Mouse (Mus musculus): ENCODE data around the gene Stat6.

Stat6 gene

DNA sequence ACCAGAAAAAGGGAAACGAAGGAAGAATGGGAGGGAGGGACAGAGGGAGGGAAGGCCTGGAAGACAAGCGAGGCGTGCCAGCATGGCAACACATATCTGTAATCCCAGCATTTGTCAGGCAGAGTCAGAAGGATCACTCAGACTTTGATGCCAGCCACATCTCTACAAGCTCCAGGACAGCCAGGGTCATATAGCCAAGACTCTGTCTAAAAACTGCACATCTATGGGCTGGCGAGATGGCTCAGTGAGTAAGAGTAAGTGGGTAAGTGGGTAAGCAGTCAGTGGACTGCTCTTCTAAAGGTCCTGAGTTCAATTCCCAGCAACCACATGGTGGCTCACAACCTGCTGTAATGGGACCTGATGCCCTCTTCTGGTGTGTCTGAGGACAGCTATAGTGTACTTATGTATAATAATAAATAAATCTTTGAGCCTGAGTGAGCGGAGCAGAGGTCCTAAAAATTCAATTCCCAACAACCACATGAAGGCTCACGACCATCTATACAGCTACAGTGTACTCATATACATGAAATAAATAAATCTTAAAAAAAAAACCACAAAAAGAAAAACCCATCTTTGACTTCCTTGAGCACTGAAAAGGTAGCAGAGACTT lies 31.4 kb downstream of the Stat6 start:
- DNase-seq (ENCODE audit: low spot score in 2 of 2): no peak

DNA sequence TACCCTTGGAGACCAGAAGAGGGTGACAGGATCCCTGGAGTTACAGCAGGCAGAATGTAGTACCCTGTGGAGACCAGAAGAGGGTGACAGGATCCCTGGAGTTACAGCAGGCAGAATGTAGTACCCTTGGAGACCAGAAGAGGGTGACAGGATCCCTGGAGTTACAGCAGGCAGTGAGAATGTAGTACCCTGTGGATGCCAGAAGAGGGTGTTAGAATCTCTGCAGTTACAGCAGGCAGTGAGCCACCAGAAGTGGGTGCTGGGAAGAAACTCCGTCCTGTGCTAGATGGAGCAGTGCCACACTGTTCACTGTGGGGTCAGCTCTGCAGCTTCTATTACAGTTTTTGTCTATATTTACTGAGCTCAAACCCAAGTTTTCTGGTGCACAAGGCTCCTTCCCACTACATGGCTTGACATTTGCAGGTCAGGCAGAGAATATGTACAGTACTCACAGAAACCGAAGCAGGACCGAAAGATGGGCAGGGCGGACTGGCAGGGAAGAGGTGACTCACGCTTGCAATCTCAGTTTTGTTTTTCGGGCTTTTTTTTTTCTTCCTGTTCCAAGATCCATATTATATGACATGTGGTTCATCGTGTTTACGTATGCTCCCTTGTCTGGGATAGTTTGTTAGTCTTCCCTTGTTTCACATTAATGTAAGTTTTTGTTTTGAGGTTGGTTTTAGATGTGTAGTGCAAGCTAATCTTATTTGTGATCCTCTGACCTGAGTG lies 32.2 kb downstream of the Stat6 start:
- DNase-seq (ENCODE audit: low spot score in 2 of 2): peak; percentile 63 to 85

DNA sequence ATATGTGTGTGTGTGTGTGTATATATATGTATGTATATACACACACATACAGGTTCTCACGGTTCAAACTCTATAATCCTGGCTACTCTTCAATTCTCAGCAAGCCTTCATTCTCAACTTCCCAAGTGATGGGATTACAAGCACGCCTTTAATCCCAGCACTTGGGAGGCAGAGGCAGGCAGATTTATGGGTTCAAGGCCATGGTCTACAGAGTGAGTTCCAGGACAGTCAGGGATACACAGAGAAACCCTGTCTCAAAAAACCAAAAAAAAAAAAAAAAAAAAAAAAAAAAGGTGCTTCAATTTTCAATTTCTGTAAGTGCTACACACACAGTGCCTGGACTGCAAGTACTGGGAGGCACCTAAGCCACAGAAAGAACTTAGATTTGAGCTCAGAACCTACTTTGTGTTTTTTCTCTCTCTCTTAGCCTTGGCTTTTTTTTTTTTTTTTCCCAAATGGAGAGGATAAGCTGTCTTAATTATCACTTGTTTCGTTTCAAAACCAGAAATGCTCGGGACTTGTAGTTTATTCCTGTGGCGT lies 33.1 kb downstream of the Stat6 start:
- no peak for DNase-seq (ENCODE audit: low spot score in 2 of 2)

DNA sequence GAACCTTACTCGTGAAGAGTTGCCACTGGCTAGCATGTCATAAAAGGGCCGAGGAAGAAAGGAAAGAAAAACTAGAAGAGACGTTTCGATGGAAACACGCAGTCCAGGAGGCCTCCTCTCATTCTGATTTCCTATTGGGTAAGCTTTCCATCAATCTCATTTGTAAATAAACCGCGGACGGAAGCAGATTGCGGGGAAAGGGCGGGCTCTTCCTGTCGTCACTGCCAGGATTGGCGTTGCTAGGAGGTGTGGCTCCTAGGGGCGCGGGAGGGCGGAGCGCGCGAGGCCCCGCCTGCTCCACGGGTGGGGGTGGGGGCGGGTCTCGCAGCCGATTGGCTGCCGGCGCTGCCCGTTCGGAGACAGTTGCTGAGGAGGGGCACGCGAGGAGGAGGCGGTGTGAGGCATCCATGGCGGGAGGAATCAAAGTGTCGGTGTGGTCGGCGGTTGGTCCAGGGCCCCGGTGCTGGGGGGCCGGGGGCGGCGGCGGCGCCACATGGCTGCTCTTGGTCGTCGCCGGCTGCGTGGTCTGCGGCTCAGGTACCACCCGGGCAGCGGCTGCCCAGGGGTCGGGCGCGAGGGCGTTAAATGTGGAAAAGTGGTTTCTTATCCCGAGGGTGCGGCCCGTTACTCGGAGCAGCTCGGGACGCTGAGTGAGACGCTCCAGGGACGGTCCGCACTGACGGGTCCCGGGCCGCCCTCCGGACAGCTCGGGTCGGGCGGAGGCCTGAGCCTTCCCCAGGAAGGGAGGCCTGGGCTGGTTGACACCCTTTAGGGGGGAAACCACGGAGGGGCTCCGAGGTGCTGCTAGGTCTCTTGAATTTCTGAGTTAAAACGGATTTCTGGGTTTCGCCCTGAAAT lies 34.1 kb downstream of the Stat6 start:
- peak; percentile 74 to 90 for DNase-seq (ENCODE audit: low spot score in 2 of 2)

DNA sequence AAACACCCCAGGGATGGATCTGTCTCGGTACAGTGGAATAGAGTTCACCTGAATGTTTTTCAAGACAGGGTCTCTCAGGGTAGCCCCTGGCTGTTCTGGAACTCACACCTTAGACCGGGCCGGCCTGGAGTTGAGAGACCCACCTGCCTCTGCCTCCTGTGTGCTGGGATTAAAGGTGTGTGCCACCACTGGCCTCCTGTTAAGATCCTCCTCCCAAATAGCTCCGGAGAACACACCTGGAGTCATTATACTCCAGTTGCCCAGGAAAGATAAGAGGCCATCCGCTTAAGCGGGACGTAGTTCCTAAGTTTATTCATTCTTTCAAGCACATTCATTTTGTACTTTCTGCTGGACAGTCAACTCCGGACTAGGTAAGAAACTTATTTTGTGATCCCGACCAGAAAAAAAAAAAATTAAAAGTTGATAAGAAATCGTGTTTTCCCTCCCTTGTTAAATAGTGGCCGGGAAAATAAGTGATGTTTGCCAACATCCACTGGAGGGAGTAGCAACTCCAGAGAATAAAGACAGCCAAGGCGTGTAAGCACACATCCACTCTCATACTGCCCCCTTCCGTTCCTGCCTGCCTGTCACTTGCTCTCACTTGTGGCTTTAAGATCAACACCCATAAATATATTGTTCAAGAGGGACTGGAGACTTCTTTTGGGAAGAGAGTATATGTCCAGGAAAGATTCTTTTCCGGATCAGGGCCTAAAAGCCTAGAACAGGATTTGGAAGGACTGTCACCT lies 35.0 kb downstream of the Stat6 start:
- DNase-seq (ENCODE audit: low spot score in 2 of 2): peak in 1 of 2 experiments; percentile 48

DNA sequence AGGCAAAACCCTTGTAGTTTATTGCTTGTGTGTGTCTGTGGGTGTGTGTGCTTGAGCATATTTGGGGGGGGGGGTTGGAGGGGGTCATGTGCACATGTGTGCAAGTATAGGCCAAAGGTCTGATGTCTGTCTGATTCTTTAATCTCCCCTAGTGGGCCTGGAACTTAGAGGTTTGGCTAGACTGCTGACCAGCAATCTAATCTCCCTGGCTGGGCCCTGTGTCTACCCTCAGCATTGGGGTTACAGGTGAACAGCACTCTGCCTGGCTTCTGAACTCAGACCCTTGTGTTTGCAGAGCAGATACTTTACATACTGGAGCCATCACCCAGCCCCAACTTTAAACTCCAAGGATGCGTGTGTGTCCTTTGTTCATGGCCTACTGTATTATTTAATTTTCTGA lies 36.4 kb downstream of the Stat6 start:
- no peak for DNase-seq (ENCODE audit: low spot score in 2 of 2)

DNA sequence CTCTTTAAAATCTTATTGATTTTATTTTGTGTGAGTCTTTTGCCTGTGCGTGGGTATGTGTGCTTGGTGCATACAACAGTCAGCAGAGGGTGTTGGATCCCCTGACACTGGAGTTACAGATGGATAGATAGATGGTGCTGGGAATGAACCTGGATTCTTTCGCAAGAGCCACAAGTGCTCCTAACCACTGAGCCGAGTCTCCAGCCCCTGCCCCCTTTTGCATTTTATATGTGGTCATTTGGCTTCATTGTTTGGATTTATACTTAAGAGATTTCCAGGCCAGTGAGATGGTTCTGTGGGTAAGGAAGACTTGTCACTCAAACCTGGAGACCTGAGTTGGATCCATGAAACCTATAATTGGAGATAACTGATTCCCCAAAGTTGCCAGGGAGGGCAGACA lies 37.1 kb downstream of the Stat6 start:
- DNase-seq (ENCODE audit: low spot score in 2 of 2): no peak

DNA sequence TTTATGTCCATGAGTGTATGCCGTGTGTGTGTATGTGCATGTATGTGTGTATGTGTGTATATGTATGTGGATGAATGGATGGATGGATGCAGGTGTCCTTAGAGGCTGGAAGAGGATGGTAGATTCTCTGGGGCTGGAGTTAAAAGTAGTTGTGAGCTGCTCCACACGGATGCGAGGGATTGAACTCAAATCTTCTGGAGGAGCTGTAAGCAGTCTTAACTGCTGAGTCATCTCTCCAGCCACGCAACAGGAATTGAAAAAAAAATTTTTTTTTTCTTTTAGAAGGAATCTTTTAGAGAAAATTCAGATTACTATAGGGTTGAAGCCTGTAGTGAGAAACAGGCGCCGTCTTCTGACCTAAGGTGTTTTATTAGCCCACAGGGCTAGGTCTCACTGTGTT lies 40.1 kb downstream of the Stat6 start:
- DNase-seq (ENCODE audit: low spot score in 2 of 2): no peak

DNA sequence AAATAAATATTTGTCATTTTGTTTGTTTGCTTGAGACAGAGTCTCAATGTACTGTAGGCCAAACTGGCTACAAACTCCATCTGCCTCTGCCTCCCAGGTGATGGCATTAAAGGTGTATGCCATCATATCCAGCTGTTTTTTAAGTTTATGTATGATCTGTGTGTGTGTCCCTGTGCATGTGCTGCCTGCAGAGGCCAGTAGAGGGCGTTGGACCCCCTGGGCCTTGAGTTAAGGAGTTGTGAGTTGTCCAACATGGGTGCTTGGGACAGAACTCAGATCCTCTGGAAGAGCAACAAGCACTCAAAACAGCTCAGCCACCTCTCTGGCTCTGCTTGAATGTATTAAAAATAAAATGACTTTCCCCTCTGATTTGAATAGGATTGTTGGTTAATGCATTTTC lies 48.3 kb downstream of the Stat6 start:
- no peak for DNase-seq (ENCODE audit: low spot score in 2 of 2)

DNA sequence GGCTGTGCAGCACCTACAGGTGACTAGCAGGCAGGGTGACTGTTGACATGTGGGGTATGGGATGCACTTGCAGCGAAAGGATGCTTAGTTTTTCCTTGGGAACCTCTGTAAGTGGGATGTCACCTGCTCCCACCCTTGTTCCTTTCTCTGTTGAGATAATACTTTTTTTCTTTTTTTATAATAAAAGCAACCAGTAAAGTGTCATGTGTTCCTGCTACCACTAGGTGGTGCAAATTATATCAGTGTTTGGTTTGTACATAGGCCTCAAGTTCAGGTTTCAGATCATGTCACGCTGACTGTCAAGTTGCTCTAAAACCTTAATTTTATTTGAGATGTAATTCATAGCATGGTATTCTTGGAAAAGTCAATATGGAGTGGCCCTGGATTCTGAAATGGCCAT lies 51.9 kb downstream of the Stat6 start:
- no peak for DNase-seq (ENCODE audit: low spot score in 2 of 2)

DNA sequence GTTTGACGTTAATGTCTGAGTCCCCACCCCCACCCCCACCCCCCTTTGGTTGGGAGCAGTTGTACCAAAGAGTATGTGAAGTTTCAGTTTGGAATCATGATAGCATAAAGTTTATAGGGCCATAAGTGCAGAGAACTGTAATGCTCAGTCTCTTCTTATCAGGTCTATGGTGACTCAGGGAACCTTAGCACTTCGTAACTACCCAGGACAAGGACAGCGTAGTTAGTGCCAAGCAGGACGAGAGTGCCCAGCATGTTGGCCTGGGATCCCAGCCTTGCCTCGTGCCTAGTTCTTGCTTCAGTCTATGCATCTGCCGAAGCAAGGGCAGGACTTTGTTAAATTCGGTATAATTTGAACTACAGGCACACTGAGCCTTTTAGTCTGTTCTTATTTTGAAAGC lies 53.0 kb downstream of the Stat6 start:
- no peak for DNase-seq (ENCODE audit: low spot score in 2 of 2)

DNA sequence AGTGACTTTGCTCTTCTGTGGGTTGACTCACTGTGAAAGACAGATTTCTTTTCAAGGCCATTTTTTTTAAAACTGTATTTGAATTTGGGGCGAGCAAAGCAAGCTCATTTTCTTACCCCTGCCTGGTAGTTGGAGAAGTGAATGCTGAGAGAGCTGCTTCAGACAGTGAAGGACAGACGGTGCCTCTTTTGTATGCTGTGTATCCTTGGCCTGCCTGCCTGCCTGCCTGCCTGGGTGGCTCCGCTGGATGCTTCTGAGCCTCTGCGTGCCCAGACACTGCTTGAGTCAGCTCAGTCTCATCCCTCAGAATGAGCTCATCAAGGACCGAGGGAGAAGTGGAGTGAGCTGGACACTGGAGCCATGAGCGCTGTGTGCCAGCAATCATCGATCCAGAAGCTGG lies 56.2 kb downstream of the Stat6 start:
- no peak for DNase-seq (ENCODE audit: low spot score in 2 of 2)

DNA sequence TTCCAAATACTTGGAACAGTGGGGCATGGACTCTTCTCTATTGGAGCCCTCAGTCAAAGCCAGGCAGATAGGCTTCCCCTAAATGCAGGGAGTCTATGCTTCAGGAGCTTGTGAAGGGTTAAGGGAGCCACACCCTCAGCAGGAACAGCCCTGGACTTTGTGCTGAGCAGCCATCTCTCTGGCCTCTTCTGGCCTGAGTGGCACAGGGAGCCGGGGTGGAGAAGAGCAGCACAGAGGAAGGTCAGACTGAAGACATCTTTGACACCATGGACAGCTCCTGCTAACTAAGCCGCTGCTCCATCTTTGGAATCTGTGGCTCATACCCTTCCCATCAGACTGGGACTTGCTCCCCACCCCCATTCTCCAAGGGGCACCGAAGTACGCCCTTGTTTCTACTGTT lies 60.5 kb downstream of the Stat6 start:
- no peak for DNase-seq (ENCODE audit: low spot score in 2 of 2)

DNA sequence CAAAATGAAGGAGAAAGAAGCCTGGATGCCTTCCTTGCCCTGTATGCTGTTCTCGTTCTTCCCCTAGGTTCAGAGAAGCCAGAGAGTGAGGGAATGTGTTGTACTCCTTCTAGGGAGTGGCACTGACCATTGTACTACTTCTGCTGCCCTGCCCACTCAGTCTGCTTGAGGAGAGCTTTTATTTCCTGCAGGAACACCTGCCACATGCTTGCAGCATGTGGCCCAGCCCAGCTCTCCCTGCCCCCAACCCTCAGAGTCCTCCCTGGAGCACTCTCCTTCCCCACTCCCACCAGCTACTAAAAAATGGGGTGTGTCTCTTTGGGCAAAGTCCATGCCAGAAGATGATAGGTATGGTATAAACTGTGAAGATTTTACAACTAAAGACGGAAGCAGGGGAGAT lies 61.5 kb downstream of the Stat6 start:
- DNase-seq (ENCODE audit: low spot score in 2 of 2): no peak

DNA sequence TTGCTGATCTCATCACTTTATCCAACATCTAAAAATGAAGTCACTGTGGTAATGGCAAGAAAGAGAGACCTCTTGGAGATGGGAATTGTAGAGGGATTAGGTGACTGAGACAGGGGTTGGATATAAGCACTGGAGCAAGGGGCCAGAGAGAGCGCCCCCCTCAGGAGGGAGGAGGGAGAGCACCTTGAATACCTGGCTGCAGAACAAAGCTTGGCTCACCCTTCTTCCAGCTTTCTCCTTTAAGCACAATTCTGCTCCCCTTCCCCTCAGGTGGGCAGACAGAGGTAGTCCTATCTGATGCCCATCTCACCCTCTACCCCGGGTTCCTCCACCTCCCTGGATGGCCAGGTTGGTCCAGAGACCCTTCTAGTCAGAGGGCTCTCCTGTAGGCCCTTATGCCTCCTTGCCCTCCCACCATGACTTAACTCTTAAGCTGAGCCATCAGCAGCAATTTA lies 62.0 kb downstream of the Stat6 start, which contains the start of gene Myo1a:
Myo1a (plus strand) TSS at position 405 of the 455 bp plus-strand sequence.
- no peak for DNase-seq (ENCODE audit: low spot score in 2 of 2)

DNA sequence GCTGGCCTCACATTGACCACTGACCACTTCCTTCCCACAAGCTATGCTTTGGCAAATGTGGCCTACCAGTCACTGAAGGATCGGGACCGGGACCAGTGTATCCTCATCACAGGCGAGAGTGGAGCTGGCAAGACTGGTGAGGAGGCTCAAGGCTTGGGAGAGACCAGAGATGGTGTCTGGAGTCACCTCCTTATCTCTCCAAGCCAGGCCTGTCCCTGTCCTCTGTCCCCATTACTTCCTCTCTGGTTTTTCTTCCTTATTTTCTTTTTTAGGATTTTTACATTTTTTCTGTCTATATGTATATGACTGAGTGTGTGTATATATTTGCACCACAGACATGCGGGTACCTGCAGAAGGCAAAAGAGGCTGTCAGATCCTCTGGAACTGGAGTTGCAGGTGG lies 63.0 kb downstream of the Stat6 start:
- no peak for DNase-seq (ENCODE audit: low spot score in 2 of 2)

DNA sequence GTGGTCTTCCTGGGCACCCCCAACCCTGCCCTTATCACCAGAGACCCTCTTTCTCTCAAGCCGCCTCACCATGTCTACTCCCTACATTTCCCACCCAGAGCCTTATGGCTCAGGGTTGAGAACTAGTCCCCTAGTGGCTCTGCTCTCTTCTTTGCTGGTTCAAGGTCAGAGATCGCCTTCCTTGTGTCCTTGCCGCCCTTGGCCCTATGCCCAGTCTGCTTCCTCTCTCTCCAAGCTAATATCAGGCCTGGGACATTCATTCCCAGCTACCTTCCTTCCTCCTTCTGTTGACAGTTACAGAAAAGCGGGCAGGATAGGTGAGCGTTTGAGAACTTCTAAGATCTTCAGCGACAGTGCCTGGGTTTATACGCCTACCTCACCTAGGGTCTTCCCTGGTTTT lies 64.9 kb downstream of the Stat6 start:
- no peak for DNase-seq (ENCODE audit: low spot score in 2 of 2)

DNA sequence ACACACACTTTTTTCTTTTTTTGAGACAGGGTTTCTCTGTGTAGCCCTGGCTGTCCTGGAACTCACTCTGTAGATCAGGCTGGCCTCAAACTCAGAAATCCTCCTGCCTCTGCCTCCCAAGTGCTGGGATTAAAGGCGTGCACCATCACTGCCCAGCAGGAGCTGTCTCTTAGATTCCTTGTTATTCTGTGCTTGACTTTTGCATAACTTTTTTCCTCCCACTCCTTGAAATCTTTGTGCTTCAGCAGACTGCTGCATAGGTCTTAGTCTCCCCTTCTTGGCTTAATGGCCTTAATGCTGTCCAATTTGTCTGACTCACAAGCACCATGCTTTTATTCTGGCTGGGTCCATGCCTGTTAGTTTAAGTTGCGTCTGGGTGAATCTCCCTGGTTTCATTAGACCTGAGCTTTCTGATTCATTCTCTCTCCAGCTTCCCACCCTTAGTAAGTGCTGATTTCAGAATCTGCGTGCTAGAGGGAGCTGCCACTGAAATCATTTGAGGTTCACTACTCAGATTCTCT lies 66.1 kb downstream of the Stat6 start:
- DNase-seq (ENCODE audit: low spot score in 2 of 2): no peak

DNA sequence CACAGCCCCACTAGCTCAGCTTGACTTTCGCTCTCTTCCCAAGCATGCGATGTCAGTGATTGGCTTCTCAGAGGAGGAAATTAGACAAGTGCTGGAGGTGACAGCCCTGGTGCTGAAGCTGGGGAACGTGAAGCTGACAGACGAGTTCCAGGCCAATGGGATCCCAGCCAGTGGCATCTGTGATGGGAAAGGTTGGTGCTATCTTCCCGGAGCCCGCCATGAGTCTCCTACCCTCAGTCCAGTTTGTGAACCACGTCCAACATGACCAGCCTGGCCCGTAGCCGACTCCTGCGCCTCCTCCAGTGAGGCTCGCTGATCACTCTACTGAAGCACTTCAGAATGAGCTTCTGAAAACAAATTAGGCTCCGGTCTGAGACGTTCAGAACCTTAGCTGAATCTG lies 67.5 kb downstream of the Stat6 start:
- no peak for DNase-seq (ENCODE audit: low spot score in 2 of 2)
